Mouse (Mus musculus) left cerebral cortex, postnatal 25 days (tissue): ENCODE measurements around the gene Numbl. TPM values are rescaled to one million over a fixed set of nuclear protein-coding genes. Genes with fewer than 3 reads are reported as not detected.

Experiments used
- DNase-seq, 2 experiments: peaks; one replicate each; pipeline ENCODE4 v3.0.0; 2022; ENCODE audit warnings: low spot score in 2 of 2, mixed read lengths in 1 of 2
- intact Hi-C: fragments of 180-260 bp; cut with DNase I; formaldehyde crosslinking; loops from one replicate; pipeline ENCODE4 v1.15.1; 2025
- total RNA-seq, 2 experiments: library from RNA; stranded (reverse); gene quantifications; 2 replicates each; pipeline ENCODE4 v1.2.3; 2021

Numbl gene
- total RNA-seq, 2 experiments from 2014 or later, result 119 to 130 TPM

- DNase-seq, result no peak
- intact Hi-C loops, result no loop called here
Measured at GRCm38 (mm10) chr7:27310996-27311535, 52.8 kb downstream of the Numbl start.

DNA sequence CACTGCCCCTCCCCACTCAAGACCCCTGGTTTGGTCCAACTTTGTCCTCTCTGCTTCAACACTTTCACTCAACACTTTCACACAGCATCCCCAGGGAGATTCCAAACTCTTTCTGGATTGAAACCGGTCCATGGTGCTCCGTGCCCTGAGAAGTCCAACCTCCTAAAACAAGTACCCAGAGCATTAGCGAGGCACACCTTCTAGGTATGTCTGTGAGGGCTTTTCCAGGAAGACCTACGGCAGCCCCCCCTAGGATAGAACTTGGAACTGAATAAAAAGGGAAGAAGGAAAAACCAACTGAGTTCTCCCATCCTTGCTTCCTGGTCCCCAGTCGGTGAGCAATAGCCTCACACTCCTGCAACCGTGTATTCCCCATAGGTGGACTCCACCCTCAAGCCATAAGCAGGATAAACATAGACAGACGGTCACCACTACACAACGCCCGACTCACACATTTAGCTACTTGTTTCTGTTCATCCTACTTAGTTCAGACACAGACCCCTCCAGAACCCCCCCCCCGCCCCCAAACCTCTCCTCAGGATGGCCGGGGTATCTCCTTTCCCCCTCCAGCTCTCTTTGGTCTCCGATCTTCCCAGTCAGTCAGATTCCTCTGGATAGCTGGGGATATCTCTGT lies 53.5 kb downstream of the Numbl start:
- intact Hi-C loops, result no loop called here
- DNase-seq, result no peak

DNA sequence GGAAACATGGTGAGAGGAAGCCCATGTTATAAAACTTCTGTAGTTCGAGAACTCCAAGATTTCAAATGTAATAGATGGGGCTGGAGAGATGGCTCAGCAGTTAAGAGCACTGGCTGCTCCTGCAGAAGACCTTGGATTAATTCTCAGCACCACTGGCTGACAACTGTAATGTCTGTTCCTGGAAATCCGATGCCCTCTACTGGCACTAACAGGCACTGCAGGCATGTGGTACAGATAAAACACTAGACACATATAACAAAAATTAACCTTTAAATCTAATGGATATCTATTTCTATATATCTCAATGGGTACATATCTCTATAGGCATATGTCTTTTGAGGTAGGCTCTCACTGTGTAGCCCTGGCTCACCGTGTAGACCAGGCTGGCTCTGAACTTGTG lies 56.2 kb downstream of the Numbl start:
- intact Hi-C loops, result no loop called here

DNA sequence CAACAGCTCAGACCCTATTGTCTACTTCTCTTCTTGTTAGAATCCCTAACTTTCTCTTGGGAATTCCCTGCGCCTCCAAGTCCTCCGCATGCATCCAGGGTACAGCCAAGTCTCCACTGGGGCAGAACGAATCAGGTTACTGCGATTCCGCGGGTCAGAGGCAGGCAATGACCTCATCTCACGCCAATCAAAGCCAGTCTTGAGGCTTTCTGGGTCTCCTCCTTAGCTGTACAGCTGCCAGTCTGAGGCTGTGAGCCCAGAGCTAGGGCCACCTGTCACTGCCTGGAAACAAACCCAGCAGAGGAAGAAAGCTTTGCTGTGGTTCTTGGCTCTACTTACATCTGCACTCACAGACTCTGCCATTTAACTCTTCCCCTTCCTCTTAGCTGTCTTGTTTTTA lies 57.7 kb downstream of the Numbl start:
- no peak for DNase-seq
- intact Hi-C loops, result no loop called here

More for the DNA sequence above, 56.2 kb downstream of the Numbl start:
- DNase-seq, result no peak

DNA sequence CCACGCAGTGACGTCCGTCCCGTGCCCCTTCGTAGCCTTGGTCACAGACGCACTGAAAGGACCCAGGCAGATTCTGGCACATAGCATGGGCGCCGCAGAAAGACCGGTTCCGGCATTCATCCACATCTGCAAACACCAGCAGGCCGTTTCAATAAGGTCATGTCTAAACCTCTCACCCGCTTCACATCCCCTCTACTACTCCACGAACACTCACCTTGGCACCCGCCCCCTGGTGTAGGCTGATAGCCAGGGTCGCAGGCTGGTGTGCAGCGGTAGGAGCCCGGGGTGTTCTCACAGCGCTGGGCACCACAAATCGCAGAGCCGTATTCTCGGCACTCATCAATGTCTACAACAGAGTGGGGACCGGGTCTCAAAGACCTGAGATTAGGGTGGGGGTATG lies 61.2 kb downstream of the Numbl start:
- no peak for DNase-seq
- intact Hi-C loops, result no loop called here

DNA sequence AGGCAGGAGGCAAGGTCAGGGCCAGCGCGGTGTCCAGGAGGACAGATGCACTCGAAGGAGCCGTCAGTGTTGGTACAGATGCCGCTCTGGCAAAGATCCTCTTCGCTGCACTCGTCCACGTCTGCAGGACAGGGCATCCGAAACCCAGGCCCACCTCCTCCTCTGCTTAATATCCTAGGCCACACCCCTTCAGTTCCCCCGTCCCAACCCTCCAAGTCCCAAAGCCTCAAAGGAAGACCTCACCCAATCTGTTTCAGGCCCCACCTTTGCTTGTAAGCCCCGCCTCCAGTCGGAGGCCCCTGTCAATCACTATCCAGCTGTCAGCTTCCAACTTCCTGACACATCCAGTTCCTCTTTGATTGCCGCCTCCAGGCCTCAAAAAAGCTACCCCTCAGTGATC lies 64.1 kb downstream of the Numbl start:
- DNase-seq, result no peak
- intact Hi-C loops, result no loop called here

- no peak for DNase-seq
- intact Hi-C loops, result no loop called here
Measured at GRCm38 (mm10) chr7:27323001-27323400, 64.8 kb downstream of the Numbl start.

- no peak for DNase-seq
Measured at GRCm38 (mm10) chr7:27324161-27324560, 65.9 kb downstream of the Numbl start.

GRCm38 (mm10) chr7:27324928-27325327 lies 66.7 kb downstream of the Numbl start:
- DNase-seq, result no peak
- intact Hi-C loops, result no loop called here

More at GRCm38 (mm10) chr7:27324161-27324560, 65.9 kb downstream of the Numbl start:
- intact Hi-C loops, result no loop called here

DNA sequence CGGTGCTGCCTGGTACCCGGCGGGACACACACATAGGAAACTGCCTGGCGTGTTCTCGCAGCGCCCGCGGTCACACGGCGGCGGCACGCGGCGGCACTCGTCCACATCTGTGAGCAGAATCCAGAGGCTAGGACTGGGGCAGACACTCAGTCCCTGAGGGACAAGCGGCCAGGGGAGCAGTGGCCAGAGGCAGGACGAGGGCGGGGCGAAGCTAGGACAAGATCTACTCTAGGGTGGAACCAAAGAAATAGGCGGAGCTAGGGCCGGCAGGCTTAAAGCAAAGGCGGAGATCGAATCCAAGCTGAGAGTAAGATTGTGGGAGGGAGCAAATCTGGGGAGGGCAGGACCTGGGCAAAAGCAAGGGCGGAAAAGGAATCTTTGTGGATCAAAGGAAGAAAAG lies 67.5 kb downstream of the Numbl start:
- intact Hi-C loops, result no loop called here
- DNase-seq, result no peak

DNA sequence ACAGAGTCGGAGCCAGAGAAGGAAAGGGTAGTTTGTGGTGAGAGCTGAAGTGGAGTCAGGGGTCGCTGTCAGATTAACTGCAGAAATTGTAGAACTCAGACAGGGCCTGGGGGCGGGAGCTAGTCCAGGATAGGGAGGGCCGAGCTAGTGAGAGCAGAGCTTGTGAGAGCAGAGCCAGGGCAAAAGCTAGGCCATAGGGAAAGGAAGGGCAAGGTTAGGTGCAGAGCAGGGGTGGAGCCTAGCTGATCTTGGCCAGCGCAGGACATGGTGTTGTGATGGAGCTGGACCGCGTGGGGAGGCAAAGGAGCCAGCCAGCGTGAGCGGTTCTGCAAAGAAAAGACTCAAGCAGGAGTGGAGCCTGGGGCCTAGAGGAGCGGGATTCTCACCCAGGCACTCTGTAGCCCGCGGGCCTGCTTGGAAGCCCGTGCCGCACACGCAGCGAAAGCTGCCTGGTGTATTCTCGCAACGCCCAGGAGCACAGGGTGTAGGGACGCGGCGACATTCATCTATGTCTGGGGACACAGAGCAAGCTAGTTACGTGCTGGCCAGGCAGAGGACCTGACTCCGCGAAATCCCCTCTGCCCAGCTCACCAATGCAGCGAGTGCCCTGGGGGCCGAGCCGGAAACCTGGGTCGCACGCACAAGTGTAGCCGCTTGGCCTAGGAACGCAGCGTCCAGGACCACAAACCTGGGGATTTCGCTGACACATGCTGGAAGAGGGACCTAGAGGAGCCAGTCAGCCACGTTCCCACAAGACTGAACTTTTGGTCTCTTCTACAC lies 68.1 kb downstream of the Numbl start:
- no peak for DNase-seq
- intact Hi-C loops, result no loop called here

DNA sequence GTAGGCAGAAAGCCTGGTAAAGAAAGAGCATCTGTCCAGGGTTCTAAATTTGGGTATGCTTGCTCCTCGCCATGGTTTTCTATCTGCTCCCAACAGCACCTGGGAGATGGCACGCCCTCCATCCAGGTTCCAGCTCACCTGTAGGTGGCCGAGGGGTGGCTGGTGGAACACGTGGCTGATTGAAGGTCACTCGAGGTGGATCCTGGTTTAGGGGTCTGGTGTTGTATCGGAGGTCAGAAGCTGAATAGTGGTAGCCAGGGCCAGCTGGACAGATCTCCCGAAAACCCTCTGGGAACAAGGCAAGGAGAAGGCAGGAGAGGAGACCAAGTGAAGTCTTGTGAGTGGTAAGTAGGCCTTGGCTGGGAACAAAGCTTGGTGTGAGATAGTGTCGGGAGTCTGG lies 69.3 kb downstream of the Numbl start:
- intact Hi-C loops, result no loop called here
- no peak for DNase-seq

DNA sequence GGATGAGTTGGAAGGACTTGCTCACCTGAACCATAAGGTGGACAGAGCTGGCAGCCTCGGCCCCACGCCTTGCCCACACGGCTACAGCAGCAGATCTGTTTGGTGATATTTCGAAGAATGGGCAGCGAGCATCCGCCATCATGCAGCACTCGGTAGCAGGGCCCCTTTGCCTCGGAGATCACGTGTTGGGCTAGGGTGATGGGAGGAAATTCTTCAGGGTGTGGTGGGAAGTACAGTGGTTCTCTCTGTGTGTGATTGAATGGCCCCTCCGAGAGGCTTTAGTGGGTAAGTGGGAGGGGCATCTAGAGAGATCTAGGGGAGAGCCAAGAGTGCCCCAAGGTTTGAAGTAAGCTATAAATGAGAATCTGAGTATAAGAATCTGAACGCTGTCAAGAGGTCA lies 69.9 kb downstream of the Numbl start:
- intact Hi-C loops, result no loop called here
- DNase-seq, result no peak

DNA sequence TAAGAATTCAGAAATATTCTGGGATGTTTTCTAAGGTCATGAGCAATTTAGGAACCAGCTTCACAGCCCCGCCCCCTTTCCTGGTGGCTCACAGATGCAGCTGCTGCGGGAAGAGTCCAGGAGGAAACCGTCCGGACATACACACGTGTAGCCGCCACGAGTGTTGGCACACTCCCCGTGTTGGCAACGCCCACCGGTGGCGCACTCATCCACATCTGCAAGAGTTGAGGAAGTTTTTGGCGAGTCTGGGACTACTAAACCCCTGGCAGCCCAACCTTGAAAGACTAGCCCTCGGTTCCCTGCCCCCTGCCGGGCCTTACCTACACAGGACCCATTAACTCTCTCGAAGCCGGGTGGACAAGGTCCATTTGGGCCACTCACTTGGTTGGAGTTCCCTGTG lies 70.4 kb downstream of the Numbl start:
- no peak for DNase-seq
- intact Hi-C loops, result loop anchor here (1.0 kb wide), 1 partner anchor 26 kb away; no protein-coding TSS in a partner anchor

GRCm38 (mm10) chr7:27329326-27329947 lies 71.2 kb downstream of the Numbl start:
- intact Hi-C loops, result loop anchor here (1.0 kb wide), 1 partner anchor 27 kb away; no protein-coding TSS in a partner anchor

GRCm38 (mm10) chr7:27329981-27330380 lies 71.7 kb downstream of the Numbl start:
- intact Hi-C loops, result loop anchor here (1.0 kb wide), 1 partner anchor 28 kb away; no protein-coding TSS in a partner anchor
- DNase-seq, result no peak

More at GRCm38 (mm10) chr7:27329326-27329947, 71.2 kb downstream of the Numbl start:
- DNase-seq, result peak; percentile 69 to 80

GRCm38 (mm10) chr7:27330709-27331540 lies 72.7 kb downstream of the Numbl start:
- intact Hi-C loops, result no loop called here
- DNase-seq, result peak in 1 of 2 experiments; percentile 69

- intact Hi-C loops, result no loop called here
- peak in 1 of 2 experiments; percentile 55 for DNase-seq
Measured at GRCm38 (mm10) chr7:27331541-27331851, 73.3 kb downstream of the Numbl start.
